Mouse (Mus musculus) brain, adult 2 months (tissue): ENCODE results near the gene Six4.
"Not testable (repeated sequence)": the region's sequence is repeated elsewhere in the genome, so short reads cannot be mapped to it uniquely, and the experiment has no call there.

Experiments used
- DNase-seq: peaks from one replicate; pipeline ENCODE4 v3.0.0; 2011; ENCODE audit warnings: low read depth, low spot score

The Six4 gene

DNA sequence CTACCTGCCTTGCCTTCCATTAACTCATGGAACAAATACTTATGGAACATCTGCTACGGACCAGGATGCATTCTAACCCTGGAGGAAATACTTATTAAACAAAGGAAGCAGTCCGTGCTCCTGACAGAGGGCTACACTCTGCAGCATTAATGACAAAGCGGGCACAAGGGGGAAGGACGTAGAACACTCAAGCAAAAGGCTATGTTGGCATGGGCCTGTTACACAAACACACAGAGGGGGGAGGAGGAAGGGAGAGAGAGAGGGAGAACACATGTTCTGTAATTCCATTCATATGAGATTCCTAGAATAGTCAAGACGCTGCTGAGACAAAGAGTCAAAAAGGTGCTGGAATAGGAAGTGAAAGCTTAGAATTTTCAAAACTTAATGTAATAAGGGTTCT is 24.8 kb downstream of the Six4 start:
- DNase-seq, result no peak

DNA sequence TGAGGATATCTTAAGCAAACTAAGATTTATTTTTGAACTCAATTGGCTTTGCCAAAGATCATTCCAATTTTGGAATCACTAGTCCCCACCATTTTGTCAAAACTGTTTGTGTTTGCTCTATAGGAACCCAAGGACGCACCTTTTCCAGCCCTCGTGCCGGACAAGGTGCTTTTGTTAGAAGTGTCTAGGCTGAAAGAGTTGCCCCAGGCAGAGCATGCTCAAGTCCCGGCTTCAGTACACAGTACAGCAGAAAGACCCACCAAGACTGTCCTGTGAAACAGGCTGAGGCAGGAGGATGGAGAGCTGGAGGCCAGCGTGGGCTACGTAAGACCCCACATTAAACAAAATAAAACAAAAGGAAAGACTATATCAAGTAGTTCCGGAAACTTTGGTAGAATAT is 26.2 kb downstream of the Six4 start:
- no peak for DNase-seq

GRCm38 (mm10) chr12:73085739-73086630 is 27.3 kb downstream of the Six4 start:
- no peak for DNase-seq

DNA sequence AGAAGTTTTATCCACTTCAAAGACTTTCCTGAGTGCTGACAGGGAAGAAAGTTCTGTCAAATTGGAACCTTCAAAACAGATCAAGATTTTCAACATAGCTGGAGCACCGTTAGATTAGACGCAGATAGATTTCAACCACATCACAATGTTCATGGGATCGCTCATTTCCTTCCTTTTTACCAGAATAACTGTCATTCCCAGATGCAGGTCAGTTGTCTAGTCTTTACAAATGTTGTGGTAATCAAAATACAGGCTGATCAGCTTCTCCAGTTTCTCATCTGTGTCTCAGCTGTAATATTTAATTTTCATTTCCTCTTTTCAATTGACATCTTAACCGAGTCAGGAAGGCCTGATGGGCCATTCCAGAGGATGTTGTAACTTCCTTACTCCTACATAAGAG is 29.5 kb downstream of the Six4 start:
- no peak for DNase-seq

DNA sequence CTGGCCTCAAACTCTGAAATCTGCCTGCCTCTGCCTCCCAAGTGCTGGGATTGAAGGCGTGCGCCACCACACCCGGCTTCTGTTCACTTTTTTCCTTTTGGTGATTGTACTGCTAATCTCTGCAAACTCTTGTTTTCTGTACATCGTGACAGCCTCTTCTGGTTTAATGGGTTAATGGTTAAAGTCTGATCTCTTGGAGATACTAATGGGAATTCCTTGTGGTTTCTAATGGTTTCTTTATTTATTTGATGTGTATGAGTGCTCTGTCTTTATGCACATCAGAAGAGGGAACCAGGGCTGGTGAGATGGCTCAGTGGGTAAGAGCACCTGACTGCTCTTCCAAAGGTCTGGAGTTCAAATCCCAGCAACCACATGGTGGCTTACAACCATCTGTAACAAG is 31.4 kb downstream of the Six4 start:
- not testable (repeated sequence) for DNase-seq

- no peak for DNase-seq
Measured at GRCm38 (mm10) chr12:73060805-73061410, 52.3 kb downstream of the Six4 start.

DNA sequence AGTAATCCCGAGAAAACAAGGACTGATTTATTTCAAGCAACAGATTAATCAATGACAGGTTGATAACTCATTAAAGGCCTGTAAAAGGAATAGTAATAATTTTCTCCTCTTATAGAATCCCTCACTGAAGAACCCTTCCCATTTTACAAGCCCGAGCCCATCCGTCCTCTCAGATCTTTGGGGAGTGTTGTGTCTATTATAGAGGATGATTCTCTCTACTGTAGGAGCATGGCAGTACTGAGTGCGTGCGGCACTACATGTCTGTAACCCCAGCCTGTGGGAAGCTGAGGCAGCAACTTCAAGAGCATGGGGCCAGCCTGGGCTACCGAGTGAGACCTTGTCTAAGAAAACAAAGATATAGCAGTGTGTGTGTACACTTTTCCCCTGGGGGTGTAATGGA is 55.8 kb downstream of the Six4 start:
- no peak for DNase-seq

DNA sequence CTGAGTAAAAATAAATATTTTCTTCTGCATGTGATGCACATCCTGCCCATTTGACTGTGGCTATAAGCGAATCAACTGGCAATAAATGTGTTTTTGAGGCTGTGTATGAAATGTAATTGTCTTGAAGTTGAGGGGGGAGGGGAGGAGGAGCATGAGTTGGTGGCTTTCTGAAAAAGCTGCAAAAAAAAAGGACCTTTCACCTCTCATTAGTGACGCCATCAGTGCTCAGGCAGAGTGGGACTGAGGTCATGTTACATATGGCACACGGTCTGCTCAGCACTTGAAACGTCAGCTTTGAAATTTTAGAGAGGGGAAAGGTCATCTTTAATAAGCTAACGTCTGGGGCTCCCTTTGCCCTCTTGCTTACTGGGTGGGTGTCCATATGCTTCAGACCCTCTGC is 57.8 kb downstream of the Six4 start:
- no peak for DNase-seq

DNA sequence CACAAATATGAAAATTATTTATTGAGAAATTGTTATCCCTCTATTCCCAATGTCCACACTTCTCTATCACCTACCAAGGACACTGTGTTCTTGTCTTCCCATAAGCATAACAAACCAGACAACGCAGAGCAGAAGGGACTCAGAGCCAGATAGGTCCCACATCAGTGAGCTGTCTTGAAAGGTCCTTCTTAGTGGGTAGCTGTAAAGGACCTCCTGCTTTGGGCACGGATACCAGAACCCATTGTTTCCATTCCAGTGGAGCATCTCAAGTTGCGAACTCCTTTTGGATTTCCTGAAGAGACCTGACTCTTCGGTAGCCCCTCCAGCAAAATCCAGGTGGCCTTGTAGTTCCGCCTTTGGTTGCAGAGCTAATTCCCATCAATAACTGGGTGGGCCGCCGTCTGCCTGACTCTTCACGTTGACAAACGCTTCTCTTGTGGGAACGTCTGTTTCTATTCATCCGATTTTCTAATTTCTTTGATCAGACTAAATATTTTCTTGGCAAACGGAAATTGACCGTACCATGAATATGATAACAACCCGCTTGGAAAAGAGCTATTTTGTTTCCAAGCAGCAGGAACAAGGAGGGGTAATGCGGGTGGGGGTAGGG is 58.6 kb downstream of the Six4 start:
- no peak for DNase-seq

- DNase-seq, result peak; percentile 43
Measured at GRCm38 (mm10) chr12:73053668-73054241, 59.5 kb downstream of the Six4 start, which contains the start of gene Six1. Gene Six1, minus strand, starts transcription at chr12:73053887.

DNA sequence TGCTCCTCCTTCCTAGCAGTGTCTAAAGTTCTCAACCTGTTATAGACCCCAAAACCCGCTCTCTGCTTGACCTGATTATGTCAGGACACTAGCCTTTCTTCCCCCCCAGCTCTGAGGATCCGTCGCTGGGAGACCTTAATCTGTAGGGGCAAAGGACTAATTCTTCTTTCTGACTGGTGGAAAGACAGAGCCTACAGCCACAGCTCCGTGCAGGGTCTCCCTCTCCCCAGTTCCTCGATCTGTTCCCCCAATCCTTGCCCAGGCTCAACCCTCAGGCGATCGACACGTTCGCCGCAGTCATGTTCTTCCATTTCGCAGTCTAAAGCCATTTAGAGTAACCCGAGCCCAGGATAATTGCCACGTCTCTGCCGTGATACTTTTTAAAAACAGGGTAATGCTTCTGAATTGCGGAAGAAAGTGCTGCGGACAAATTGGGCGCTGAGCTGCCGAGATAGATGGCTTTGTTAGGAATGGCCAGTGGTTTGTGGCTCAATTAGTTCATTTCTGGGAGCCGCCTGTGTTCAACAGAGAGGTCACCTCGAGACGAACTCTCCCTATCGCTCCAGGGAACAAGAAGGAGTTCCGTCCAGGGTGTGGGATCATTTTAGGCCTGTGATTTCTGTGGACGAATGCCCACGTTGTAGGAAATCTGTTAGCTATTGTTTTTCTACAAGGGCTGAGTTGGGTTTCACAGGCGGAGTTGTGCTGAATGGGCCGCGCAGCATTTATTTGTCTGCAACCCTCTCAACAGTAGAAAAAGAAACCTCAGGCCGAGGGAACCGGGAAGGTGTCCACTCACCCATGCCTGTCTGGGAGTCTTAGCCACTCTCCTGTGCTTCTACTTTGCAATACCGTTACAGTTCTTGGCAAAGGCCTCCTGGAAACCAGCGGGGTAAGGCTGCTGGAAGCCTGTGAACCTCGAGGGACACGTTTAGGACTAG is 60.3 kb downstream of the Six4 start:
- DNase-seq, result no peak

DNA sequence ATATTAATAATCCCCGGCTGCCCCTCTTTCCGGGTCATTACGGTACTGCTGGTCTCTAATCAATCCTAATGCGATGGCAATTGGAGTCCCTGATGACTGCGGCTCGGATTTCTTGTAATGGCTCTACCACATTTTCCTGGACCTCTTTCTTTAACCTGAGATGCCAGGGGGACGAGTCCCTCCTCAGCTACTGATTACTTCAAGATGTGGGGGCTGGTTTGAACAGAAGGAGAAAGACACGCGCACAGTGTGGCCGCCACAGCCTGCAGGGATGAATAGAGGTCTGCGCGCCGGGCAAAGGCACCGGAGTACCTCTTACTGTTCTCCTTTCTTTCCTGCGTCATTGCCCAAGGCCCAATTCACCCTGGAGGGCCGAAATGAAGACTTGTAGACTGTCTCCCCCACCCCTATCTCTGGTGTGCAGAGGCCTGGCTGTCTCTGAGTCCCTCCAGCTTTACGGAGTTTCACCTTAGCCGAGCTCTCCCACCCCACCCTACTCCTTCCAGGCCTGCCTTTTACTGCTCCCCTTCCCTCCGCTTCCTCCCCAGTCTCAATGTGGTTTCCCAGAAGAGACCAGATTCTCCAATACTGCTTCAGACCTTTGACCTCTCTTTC is 61.1 kb downstream of the Six4 start:
- DNase-seq, result no peak

GRCm38 (mm10) chr12:73050811-73051580 is 62.3 kb downstream of the Six4 start:
- DNase-seq, result no peak

- no peak for DNase-seq
Measured at GRCm38 (mm10) chr12:73050305-73050704, 63.0 kb downstream of the Six4 start.
